10 mouse cellular contexts compared by ENCODE assay signal in genomic region chr4:44711136-44711900, GRCm38 (mm10). TPM values are rescaled to one million over a fixed set of nuclear protein-coding genes. Genes with fewer than 3 reads are reported as not detected.
DNase-seq lines count a peak whose midpoint lies in the region; ATAC-seq and TF ChIP-seq lines count a peak whose summit lies in the region.
"Had no signal": no experiment of that assay in that cellular context is flagged by ENCODE, and none has a peak within 500 bp of the region (broad histone marks: within the 10 kb centered on the region; RNA-seq: fewer than 3 reads in every experiment).

No protein-coding gene starts in this region.

- H3K4me3 ChIP-seq in embryonic facial prominence, embryonic 11.5 days (ENCODE audit: low read depth, low read length) = no peak overlapping the region
- H3K4me3 ChIP-seq in midbrain, embryonic 15.5 days = no peak overlapping the region
- no peak overlapping the region for H3K4me3 ChIP-seq in lung, adult 2 months (replicated peaks; ENCODE audit: extremely low read depth, low read depth, low read length)

- no peaks in the 10 kb centered on the region for H3K9me3 ChIP-seq in embryonic facial prominence, embryonic 11.5 days (replicated peaks; ENCODE audit: control insufficient read depth, low read length)
- no peaks in the 10 kb centered on the region for H3K9me3 ChIP-seq in midbrain, embryonic 15.5 days

- peak; percentile 6 for DNase-seq in embryo, embryonic 10 days (ENCODE audit: low spot score)
- DNase-seq in embryo, embryonic 9.5 days (ENCODE audit: extremely low spot score) = no peak
- DNase-seq in kidney, adult 18-20 months = peak; percentile 4
- no peak for DNase-seq in kidney, adult 8-10 months
- peak; percentile 14 for DNase-seq in embryonic facial prominence, embryonic 11.5 days (ENCODE audit: low spot score)
- DNase-seq in layer of hippocampus, adult 9-11 months = no peak
- DNase-seq in lung, adult 2 months = no peak

- no peak overlapping the region for H3K9ac ChIP-seq in embryonic facial prominence, embryonic 11.5 days (replicated peaks; ENCODE audit: low read length)
- H3K9ac ChIP-seq in midbrain, embryonic 15.5 days = no peak overlapping the region

- H3K27ac ChIP-seq in embryonic facial prominence, embryonic 11.5 days (replicated peaks; ENCODE audit: low read depth, low read length) = no peak overlapping the region
- H3K27ac ChIP-seq in midbrain, embryonic 15.5 days = 0 out of 2 replicates have a peak overlapping the region, but pooled peaks have one; percentile 34
- H3K27ac ChIP-seq: stomach, postnatal 0 days had no signal

- H3K4me2 ChIP-seq in embryonic facial prominence, embryonic 11.5 days (ENCODE audit: low read depth, low read length) = no peak overlapping the region
- peak overlapping the region; percentile 29; the same call in 1 of the 2 replicates for H3K4me2 ChIP-seq in midbrain, embryonic 15.5 days

- peaks cover 70% of the 10 kb centered on the region for H3K27me3 ChIP-seq in embryonic facial prominence, embryonic 11.5 days (ENCODE audit: control insufficient read depth, insufficient read depth, low read length)
- H3K27me3 ChIP-seq in midbrain, embryonic 15.5 days (replicated peaks) = peaks cover 75% of the 10 kb centered on the region

- no peak for TF ChIP-seq POLR2A in lung, adult 2 months (IDR thresholded peaks at IDR 0.05; ENCODE audit: borderline replicate concordance, extremely low read depth, low read depth, low read length)

- H3K36me3 ChIP-seq in embryonic facial prominence, embryonic 11.5 days (replicated peaks; ENCODE audit: control insufficient read depth, insufficient read depth, low read depth, low read length) = no peaks in the 10 kb centered on the region
- H3K36me3 ChIP-seq in midbrain, embryonic 15.5 days (replicated peaks) = no peaks in the 10 kb centered on the region

- no peaks in the 10 kb centered on the region for H3K4me1 ChIP-seq in embryonic facial prominence, embryonic 11.5 days (ENCODE audit: control insufficient read depth, insufficient read depth, low read length)
- H3K4me1 ChIP-seq in midbrain, embryonic 15.5 days = peaks cover 7% of the 10 kb centered on the region; the same call in 1 of the 2 replicates
- H3K4me1 ChIP-seq in lung, adult 2 months (ENCODE audit: control insufficient read depth, insufficient read depth, low read length) = no peaks in the 10 kb centered on the region; the same call in 1 of the 2 replicates

- WGBS in embryonic facial prominence, embryonic 11.5 days = 1% methylated on average over 25 of the region's 25 CpGs
- 3% methylated on average over 25 of the region's 25 CpGs for WGBS in midbrain, embryonic 15.5 days
- 5% methylated on average over 25 of the region's 25 CpGs for WGBS in lung, adult 2 months

- TF ChIP-seq CTCF in lung, adult 2 months (IDR thresholded peaks at IDR 0.05; ENCODE audit: insufficient read depth, low read length) = no peak

- no peak for ATAC-seq in embryonic facial prominence, embryonic 11.5 days (replicated peaks; ENCODE audit: insufficient number of reproducible peaks, low FRiP score, low TSS enrichment, low read depth)
- no peak for ATAC-seq in midbrain, embryonic 15.5 days (replicated peaks)
- ATAC-seq: Patski had no signal

RNA-seq across cellular contexts. Expression of gene Pax5, which starts 1.0 kb away (rescaled TPM):
- 0.28 and 0.72 TPM in 2 replicates for polyA plus RNA-seq in embryonic facial prominence, embryonic 11.5 days (2014; fragmentation: Nextera tagmentation; extraction: Ambion mirVana)
- 7.8 and 9.1 TPM in 2 replicates for polyA plus RNA-seq in midbrain, embryonic 15.5 days (2015; fragmentation: Nextera tagmentation; extraction: Ambion mirVana)
- polyA plus RNA-seq in lung, adult 2 months (2012; rRNA removed) = 6.1 and 6.7 TPM in 2 replicates
- polyA plus RNA-seq: Patski; stomach, postnatal 0 days had no signal

RNA-seq across cellular contexts. Expression of gene Zcchc7, which starts 44.4 kb away (rescaled TPM):
- polyA plus RNA-seq in embryonic facial prominence, embryonic 11.5 days (2014; fragmentation: Nextera tagmentation; extraction: Ambion mirVana) = 16.3 and 19.0 TPM in 2 replicates
- 35.3 and 37.1 TPM in 2 replicates for polyA plus RNA-seq in midbrain, embryonic 15.5 days (2015; fragmentation: Nextera tagmentation; extraction: Ambion mirVana)
- polyA plus RNA-seq in lung, adult 2 months (2012; rRNA removed) = 8.5 and 15.9 TPM in 2 replicates

Comparison
In these comparisons a context has a peak if more than half of its experiments do, and no peak if none do; other contexts are left out.
1. DNase-seq: peak in embryo, embryonic 10 days (single experiment), kidney, adult 18-20 months (single experiment) and embryonic facial prominence, embryonic 11.5 days (single experiment); none in embryo, embryonic 9.5 days (single experiment), kidney, adult 8-10 months (0 of 2), layer of hippocampus, adult 9-11 months (single experiment) and lung, adult 2 months (single experiment).